Mouse (Mus musculus) fat pad, adult 2 months (tissue): Measurements from ENCODE around the gene Lrrc45.

Experiments used
- DNase-seq: peaks from one replicate; pipeline ENCODE4 v3.0.0-alpha.2; 2011; ENCODE audit warnings: low read depth, low spot score; ENCODE audit errors: extremely low read depth

Lrrc45 gene

DNA sequence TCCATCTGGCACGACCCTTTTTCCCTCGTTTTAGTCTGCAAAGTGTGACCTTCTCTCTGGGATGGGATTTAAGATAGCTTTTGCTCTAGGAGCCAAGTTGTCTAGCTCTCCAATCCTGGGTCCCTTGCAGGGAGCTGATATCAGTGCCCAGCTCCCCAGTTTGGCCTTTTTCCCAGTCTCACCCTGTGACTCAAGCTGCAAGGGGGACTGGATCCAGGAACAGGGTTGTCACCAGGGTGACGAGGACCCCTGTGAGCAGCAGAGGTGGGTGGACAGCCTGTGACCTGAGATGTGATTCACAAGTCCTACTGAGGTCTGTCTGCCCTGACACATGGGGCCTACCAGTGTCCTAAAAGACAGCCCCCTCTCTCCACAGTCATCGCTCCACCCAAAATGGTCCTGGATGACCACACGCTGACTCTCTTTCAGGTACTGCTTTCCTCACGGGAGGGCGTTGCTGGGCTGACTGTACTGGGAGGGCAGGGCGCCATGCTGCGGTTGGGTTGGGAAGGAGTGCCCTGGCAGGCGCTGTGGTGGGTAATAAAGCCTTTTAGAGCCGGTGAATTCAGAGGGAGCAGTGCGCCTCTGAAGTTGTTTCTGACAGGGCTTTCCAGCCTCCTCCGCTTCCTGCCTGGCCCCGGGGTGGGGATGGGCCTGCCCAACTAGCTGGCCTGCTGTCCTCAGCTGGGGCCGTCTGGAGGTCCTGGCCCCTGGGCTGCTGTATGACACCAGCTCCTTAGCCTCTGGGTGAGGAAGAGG is 9.8 kb upstream of the Lrrc45 start:
- no peak for DNase-seq

DNA sequence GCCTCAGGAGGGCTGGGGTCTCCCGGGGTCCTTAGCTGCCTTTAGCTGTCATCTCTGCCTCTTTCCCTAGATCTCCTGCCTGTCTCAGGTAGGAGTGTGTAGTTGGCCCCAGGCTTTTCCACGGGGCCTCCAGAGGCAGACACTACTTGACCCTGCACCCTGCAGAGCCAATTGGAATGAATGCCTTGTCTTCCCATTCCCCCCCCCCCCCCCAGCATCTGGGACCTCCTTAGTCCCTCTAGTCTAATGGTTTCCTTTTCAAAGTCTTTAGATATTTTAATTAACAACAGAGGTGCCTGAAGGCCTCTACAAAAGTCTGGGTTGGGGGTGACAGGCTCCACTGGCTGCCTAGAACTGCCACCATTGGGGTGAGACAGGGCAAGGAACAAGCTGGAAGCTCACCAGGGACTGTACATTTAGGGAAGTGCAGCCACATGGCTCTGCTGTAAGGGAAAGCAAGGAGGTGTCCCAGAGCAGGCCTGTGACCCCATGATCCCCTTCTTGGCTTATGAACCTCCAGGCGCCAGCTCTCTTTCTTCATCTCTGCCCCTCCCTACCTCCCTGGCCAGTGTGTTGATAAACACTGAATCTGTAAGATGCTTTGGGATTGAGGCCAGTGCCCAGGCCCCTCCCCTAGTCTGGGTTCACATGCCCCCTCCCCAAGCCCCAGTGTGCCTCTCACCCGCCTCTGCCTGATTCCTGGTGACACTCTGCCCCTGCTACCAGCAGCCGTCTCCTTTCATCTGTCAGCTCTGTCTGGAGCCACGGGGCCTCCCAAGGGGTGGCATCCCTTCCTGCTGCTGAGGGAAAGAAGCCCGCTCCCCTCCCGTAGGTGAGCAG is 9.0 kb upstream of the Lrrc45 start:
- no peak for DNase-seq

DNA sequence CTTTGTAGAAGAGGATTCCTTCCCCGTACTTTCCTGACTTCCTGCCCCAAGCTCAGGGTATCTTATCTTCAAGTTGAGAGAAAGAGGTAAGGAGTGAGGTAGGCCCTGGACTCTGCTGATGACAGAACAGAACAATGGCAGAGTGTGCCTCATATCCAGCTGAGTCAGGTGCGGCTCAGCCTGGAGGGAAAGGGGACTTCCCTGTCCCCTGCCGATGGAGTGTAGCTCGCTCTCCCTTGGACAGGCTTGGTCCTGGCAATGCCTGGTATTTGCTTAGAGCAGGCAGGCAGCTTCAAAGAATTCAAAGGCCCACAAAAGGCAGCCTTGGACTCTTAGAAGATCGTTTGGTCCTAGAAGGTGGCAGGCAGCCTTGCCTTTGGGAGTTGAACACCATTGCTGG is 7.6 kb upstream of the Lrrc45 start:
- DNase-seq, result no peak

DNA sequence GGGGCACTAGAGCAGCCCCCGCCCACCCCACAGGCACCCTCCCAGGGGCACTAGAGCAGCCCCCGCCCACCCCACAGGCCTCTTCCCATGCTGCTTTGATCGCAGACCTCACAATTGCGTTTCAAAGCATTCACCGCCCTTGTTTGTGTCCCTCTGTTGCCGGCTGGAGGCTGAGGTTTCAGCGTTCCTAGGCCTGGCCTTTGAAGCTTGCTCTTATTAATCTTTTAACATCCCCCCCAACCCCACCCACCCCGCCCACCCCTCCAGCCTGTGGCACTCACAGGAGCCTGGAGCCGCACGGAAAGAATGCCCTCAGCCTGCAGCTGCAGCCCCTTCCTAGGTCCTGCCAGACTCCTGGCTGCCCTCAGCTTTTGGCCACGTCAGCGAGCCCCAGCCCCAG is 6.5 kb upstream of the Lrrc45 start:
- no peak for DNase-seq

DNA sequence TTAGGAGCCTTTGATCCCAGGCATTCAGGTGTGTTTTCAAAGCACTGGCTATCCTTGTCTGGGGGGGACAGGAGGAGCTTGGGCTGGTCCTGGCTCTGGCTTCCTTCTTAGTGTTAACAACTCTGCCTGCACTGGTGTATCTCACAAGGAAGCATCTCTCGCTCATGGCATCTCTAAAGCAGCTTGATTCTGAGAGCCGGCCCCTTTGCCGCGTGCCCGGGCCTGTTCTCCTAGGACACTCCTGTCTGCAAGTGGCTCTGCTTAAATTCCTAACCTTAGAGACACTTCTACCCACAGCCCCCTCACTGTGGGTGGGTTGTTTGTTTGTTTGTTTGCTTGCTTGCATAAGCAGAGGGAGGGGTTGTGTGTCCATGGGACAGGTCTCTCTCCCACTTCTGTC is 5.8 kb upstream of the Lrrc45 start:
- DNase-seq, result no peak

GRCm38 (mm10) chr11:120709551-120709950 is 4.2 kb upstream of the Lrrc45 start:
- no peak for DNase-seq

GRCm38 (mm10) chr11:120710672-120711071 is 3.1 kb upstream of the Lrrc45 start:
- no peak for DNase-seq

DNA sequence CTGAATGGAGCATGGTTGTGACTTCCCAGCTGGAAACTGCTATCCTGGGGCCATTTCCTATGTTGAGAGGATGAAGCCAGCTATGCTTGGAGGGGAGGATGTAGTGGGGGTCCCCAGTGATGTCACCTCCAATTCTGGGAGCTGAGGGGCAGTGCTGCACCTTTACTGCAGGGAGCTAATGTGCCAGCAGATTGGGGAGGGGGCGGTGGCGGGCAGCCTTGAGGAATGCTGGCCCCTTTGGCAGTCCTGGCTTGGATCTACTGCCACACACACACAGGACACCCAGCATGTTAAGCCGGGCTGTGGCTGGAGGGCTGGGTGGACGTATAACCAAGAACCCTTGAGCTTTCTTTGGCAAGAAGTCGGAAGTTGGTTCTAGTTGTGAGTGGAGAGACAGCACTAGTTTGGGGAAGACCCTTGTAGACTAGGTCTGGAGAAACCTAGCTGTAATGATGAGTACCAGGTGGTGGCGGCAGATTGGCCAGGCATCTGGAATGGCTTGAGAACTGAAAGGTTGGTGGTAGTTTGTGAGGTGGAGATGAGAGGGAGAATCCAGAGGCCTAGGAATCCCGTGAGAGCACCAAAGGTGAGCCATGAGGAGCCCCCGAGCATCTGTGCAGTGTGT is 1.6 kb upstream of the Lrrc45 start:
- DNase-seq, result no peak

- no peak for DNase-seq
Measured at GRCm38 (mm10) chr11:120712771-120713568, 755 bp upstream of the Lrrc45 start.

DNA sequence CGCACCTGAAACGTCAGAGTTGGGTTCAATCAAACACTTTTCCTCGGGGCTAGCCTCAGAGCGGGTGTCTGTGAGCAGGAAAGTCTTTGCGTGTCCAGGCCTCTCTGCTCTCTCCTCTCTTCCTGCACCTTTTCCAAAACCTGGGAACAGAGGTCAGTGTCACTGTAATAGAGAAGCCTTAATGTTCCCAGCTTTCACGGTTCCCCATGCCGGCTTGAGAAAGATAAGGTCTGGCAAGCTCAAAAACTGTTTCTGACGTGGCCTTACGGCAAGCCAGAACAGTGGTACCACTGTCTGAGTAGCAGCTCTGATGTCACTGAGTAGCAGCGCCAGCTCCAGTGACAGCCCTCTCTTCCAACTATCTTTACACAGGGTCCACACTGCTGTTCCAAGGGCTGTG is 821 bp downstream of the Lrrc45 start:
- no peak for DNase-seq

- DNase-seq, result no peak
Measured at GRCm38 (mm10) chr11:120715131-120715530, 1.4 kb downstream of the Lrrc45 start.

DNA sequence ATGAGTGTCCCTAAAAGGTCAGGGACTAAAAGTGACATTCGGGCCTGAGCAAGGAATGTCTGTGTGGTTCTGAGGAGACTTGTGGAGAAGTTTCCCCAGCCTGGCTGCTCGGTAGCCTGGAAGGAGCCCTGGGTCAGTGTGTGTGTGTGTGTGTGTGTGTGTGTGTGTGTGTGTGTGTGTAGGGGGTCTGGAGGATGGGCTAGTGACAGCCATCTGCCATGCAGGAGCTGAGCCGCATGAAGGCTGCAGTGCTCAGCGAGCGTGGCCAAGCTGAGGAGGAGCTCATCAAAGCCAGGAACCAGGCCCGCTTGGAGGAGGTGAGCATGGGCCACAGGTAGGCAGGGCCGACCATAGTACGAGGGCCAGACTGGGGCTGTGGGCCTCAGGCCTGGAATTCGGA is 5.5 kb downstream of the Lrrc45 start:
- DNase-seq, result no peak

DNA sequence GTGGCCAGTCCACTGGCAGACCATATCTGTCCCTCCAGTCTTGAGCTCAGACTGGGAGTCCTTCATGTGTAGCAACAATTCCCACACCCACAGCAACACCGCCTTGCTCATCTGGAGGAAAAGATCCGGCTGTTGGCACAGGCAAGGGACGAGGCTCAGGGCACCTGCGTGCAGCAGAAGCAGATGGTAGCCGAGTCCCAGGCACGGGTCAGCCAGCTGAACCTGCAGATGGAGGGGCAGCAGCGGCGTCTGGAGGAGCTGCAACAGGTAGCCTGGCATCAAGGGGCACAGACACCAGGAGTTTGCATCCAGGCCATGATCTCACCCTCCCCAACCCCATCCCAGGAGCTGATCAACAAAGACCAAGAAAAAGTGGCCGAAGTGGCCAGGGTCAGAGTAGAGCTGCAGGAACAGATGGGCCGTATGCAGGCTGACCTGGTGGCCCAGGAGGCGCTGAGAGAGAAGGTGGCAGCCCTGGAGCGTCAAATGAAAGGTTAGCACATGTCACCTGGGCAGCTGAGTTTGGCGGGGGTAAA is 6.2 kb downstream of the Lrrc45 start:
- DNase-seq, result no peak

- no peak for DNase-seq
Measured at GRCm38 (mm10) chr11:120720450-120720849, 6.7 kb downstream of the Lrrc45 start.

GRCm38 (mm10) chr11:120721124-120722066 is 7.7 kb downstream of the Lrrc45 start, which contains the start of gene Rac3:
Gene Rac3, plus strand, starts transcription at chr11:120721470.
- DNase-seq, result no peak

- no peak for DNase-seq
Measured at GRCm38 (mm10) chr11:120722067-120722630, 8.4 kb downstream of the Lrrc45 start.

- DNase-seq, result no peak
Measured at GRCm38 (mm10) chr11:120722761-120723382, 9.1 kb downstream of the Lrrc45 start.

- DNase-seq, result no peak
Measured at GRCm38 (mm10) chr11:120723509-120723908, 9.8 kb downstream of the Lrrc45 start.
